Mouse (Mus musculus) heart, embryonic 12.5 days (tissue): ENCODE results near the gene Man2b2. TPM values are rescaled to one million over a fixed set of nuclear protein-coding genes. Genes with fewer than 3 reads are reported as not detected.
A peak's percentile ranks its signal among the peaks of the same experiment; 100 is the strongest.

Experiments
- ATAC-seq: fragments of 200-750 bp; cut with Nextera tagmentation; 2 replicates; pipeline ENCODE4 v1.8.0; 2017; ENCODE audit warnings: moderate TSS enrichment, moderate library complexity; ENCODE audit not compliant: insufficient number of reproducible peaks, low FRiP score
- H3K27ac ChIP-seq: fragments of 300-500 bp; sonication (generic); 2 replicates; pipeline ENCODE4 v1.5.1; 2016; ENCODE audit warnings: mild to moderate bottlenecking, moderate library complexity; ENCODE audit not compliant: poor library complexity, severe bottlenecking
- H3K27me3 ChIP-seq: fragments of 300-500 bp; sonication (generic); replicated peaks from 2 replicates; pipeline ENCODE4 v1.6.1; 2016; ENCODE audit warnings: mild to moderate bottlenecking, moderate library complexity
- H3K36me3 ChIP-seq: fragments of 300-500 bp; sonication (generic); 2 replicates; pipeline ENCODE4 v1.6.1; 2016; ENCODE audit warnings: mild to moderate bottlenecking, moderate library complexity
- H3K4me1 ChIP-seq: fragments of 300-500 bp; sonication (generic); replicated peaks from 2 replicates; pipeline ENCODE4 v1.6.1; 2016; ENCODE audit warnings: mild to moderate bottlenecking
- H3K4me2 ChIP-seq: fragments of 300-500 bp; sonication (generic); 2 replicates; pipeline ENCODE4 v1.6.1; 2016; ENCODE audit warnings: mild to moderate bottlenecking, moderate library complexity
- H3K4me3 ChIP-seq: fragments of 300-500 bp; sonication (generic); 2 replicates; pipeline ENCODE4 v1.5.1; 2016; ENCODE audit warnings: mild to moderate bottlenecking
- H3K9ac ChIP-seq: fragments of 300-500 bp; sonication (generic); 2 replicates; pipeline ENCODE4 v1.6.1; 2016; ENCODE audit warnings: mild to moderate bottlenecking, moderate library complexity
- H3K9me3 ChIP-seq: fragments of 300-500 bp; sonication (generic); replicated peaks from 2 replicates; pipeline ENCODE4 v1.6.1; 2016; ENCODE audit warnings: mild to moderate bottlenecking, moderate library complexity
- WGBS: fragments of 180-500 bp; shearing (Covaris S2); methylation state at CpG from one replicate; pipeline ENCODE4 v1.1.7; 2016; 5-methylcytosine and 5-hydroxymethylcytosine counted together
- polyA plus RNA-seq: library from polyadenylated mRNA; unstranded; fragments of >200 nt; fragmentation: Nextera tagmentation; extraction: Ambion mirVana; gene quantifications from 2 replicates; pipeline ENCODE4 v1.2.1, GENCODE M21; 2016

Man2b2 gene
- polyA plus RNA-seq, 1 experiment from 2014 or later = 19.7 TPM

GRCm38 (mm10) chr5:36831272-36831671, 819 bp upstream of the Man2b2 start:
- no peak for ATAC-seq

DNA sequence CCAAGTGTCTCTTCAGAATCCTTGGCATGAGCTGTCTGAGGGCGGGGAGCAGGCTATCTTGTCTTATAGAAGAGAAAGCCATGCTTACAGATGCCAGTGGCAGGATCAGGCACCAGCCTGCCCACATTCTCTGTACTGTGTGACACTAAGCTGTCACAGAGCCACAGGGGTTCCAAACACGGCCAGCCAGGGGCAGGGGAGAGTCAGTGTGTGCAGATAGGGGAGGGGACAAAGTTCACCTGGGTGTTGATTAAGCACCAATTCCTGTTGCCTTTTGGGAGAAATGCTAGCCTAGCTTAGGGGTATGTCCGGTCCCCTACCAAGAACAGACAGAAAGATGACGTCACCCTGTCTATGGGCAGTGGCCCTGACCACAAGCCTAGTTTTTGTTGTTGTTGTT, 1.4 kb downstream of the Man2b2 start:
- Histone ChIP-seq H3K4me2 (no peak overlapping the region), H3K27ac (no peak overlapping the region), H3K4me3 (no peak overlapping the region), H3K9me3 (no peaks in the 10 kb centered on the region), H3K36me3 (peaks cover 30% of the 10 kb centered on the region), H3K27me3 (peaks cover 2% of the 10 kb centered on the region; the same call in 1 of the 2 replicates), H3K4me1 (0 out of 2 replicates have a peak, but pooled peaks cover 11% of the 10 kb centered on the region), H3K9ac (no peak overlapping the region)
- WGBS = 75% methylated on average over 4 of the region's 4 CpGs
- ATAC-seq = no peak

More at GRCm38 (mm10) chr5:36831272-36831671, 819 bp upstream of the Man2b2 start:
- Histone ChIP-seq H3K4me2 (0 out of 2 replicates have a peak overlapping the region, but pooled peaks have one; percentile 74), H3K9me3 (no peaks in the 10 kb centered on the region), H3K27me3 (peaks cover 3% of the 10 kb centered on the region; the same call in 1 of the 2 replicates), H3K27ac (no peak overlapping the region), H3K4me3 (no peak overlapping the region), H3K4me1 (0 out of 2 replicates have a peak, but pooled peaks cover 11% of the 10 kb centered on the region), H3K9ac (no peak overlapping the region), H3K36me3 (peaks cover 16% of the 10 kb centered on the region)
- 59% methylated on average over 7 of the region's 7 CpGs for WGBS

DNA sequence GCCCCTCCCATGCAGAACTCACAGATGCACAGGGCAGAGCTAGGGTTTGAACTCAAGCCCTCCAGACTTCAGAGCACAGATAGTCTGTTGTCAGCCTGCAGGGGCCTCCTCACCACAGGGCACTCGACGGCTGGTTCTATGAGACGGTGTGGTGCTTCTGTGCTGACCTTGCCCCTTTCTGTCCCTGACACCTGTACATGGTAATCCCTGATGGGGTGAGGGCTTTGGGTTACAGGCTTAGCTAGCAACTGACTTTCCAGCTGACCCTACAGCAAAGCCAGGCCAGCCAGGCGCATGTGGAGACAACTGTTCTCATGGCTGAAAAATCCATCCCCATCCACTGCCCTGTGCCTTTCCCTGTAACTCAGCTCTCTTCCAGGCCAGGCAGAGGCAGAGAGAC, 7.5 kb downstream of the Man2b2 start:
- WGBS = 86% methylated on average over 4 of the region's 4 CpGs
- Histone ChIP-seq H3K4me1 (no peaks in the 10 kb centered on the region), H3K4me2 (no peak overlapping the region), H3K9ac (no peak overlapping the region), H3K4me3 (no peak overlapping the region), H3K36me3 (peaks cover 76% of the 10 kb centered on the region), H3K27me3 (no peaks in the 10 kb centered on the region), H3K9me3 (no peaks in the 10 kb centered on the region), H3K27ac (no peak overlapping the region)
- no peak for ATAC-seq

DNA sequence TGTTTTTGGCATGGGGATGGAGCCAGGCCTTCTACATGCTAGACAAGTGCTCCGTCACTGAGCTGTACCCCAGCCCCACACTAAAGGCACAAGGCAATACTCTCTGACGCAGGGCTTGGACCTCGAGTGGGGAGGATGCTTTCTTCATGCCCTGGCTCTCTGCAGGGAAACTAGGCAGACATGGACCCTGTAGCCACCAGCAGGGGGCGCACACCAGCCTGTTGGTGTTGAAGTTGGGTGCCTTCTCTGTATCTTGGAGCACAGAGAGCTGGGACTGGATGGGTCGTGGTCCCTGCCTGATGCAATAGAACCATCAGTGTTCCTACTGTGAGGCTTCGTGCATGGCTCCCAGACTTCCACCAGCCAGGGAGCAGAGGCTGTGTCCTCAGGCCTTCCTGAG, 10.3 kb downstream of the Man2b2 start:
- Histone ChIP-seq H3K9me3 (no peaks in the 10 kb centered on the region), H3K27me3 (no peaks in the 10 kb centered on the region), H3K27ac (no peak overlapping the region), H3K4me2 (no peak overlapping the region), H3K9ac (no peak overlapping the region), H3K4me1 (no peaks in the 10 kb centered on the region), H3K4me3 (no peak overlapping the region), H3K36me3 (peaks cover 64% of the 10 kb centered on the region)
- no peak for ATAC-seq
- whole genome bisulfite sequencing = 36% methylated on average over 6 of the region's 6 CpGs

DNA sequence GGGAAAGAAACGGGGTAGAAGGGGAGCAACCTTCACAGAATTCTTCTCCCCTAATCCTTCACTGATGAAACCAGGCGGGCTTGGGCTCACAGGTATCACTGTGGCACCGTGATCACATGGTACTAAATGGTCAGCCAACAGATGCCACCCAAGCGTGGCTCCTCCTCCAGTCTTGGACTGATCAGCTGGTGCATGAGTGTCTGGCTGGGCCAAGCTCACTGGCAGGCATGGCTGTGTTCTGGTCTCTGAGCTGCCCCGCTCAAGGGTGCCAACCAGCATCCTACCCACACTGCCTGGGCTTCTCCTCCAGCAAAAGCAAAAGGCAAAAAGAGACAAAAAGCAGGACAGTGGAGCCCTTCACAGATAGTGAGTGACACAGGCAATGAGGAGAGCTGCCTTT, 10.7 kb downstream of the Man2b2 start:
- Histone ChIP-seq H3K4me2 (no peak overlapping the region), H3K9ac (no peak overlapping the region), H3K27ac (no peak overlapping the region), H3K27me3 (no peaks in the 10 kb centered on the region), H3K36me3 (peaks cover 66% of the 10 kb centered on the region), H3K4me1 (no peaks in the 10 kb centered on the region), H3K4me3 (no peak overlapping the region), H3K9me3 (no peaks in the 10 kb centered on the region)
- WGBS = 77% methylated on average over 5 of the region's 5 CpGs
- ATAC-seq = no peak

- H3K36me3 ChIP-seq = peaks cover 57% of the 10 kb centered on the region
- no peak overlapping the region for H3K4me2 ChIP-seq
- no peak overlapping the region for H3K27ac ChIP-seq
- no peaks in the 10 kb centered on the region for H3K4me1 ChIP-seq
- no peak for ATAC-seq
- H3K9ac ChIP-seq = no peak overlapping the region
- H3K4me3 ChIP-seq = no peak overlapping the region
- 61% methylated on average over 3 of the region's 3 CpGs for WGBS
- no peaks in the 10 kb centered on the region for H3K9me3 ChIP-seq
- no peaks in the 10 kb centered on the region for H3K27me3 ChIP-seq
Observed at GRCm38 (mm10) chr5:36817738-36818137, 12.7 kb downstream of the Man2b2 start.

- peaks cover 44% of the 10 kb centered on the region for H3K36me3 ChIP-seq
- H3K27ac ChIP-seq = no peak overlapping the region
- WGBS = 67% methylated on average over 6 of the region's 6 CpGs
- ATAC-seq = no peak
- H3K4me1 ChIP-seq = no peaks in the 10 kb centered on the region
- no peak overlapping the region for H3K9ac ChIP-seq
- no peaks in the 10 kb centered on the region for H3K9me3 ChIP-seq
- no peak overlapping the region for H3K4me3 ChIP-seq
- H3K27me3 ChIP-seq = no peaks in the 10 kb centered on the region
- H3K4me2 ChIP-seq = no peak overlapping the region
Observed at GRCm38 (mm10) chr5:36814554-36814953, 15.9 kb downstream of the Man2b2 start.

DNA sequence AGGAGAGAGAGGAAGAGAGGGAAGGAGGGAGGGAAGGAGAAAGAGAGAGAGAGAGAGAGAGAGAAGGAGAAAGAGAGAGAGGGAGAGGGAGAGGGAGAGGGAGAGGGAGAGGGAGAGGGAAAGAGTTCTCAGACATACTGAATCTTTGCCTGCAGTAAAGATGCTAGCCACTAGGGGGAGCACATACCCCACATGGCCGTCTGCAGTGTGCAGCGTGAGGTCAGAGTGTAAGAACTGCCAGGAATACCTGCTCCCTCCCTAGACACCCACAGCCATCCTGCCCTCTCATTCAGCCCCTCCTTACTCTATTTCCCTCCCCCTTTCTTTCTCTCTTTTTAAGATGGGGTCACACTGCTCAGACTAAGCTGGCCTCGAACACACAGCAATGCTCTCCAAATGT, 19.0 kb downstream of the Man2b2 start:
- 28% methylated on average over 3 of the region's 3 CpGs for WGBS
- ATAC-seq = 0 out of 2 replicates have a peak, but pooled peaks have one; percentile 43

GRCm38 (mm10) chr5:36810634-36811033, 19.8 kb downstream of the Man2b2 start:
- Histone ChIP-seq H3K36me3 (peaks cover 22% of the 10 kb centered on the region), H3K4me2 (no peak overlapping the region), H3K4me3 (no peak overlapping the region), H3K4me1 (peaks cover 6% of the 10 kb centered on the region), H3K27me3 (no peaks in the 10 kb centered on the region), H3K9me3 (no peaks in the 10 kb centered on the region), H3K27ac (no peak overlapping the region), H3K9ac (no peak overlapping the region)
- 82% methylated on average over 3 of the region's 3 CpGs for WGBS
- ATAC-seq = no peak

More for the DNA sequence above, 19.0 kb downstream of the Man2b2 start:
- peaks cover 25% of the 10 kb centered on the region for H3K36me3 ChIP-seq
- no peak overlapping the region for H3K4me3 ChIP-seq
- peaks cover 6% of the 10 kb centered on the region for H3K4me1 ChIP-seq
- H3K4me2 ChIP-seq = no peak overlapping the region
- no peaks in the 10 kb centered on the region for H3K27me3 ChIP-seq
- no peak overlapping the region for H3K9ac ChIP-seq
- H3K27ac ChIP-seq = no peak overlapping the region
- H3K9me3 ChIP-seq = no peaks in the 10 kb centered on the region

DNA sequence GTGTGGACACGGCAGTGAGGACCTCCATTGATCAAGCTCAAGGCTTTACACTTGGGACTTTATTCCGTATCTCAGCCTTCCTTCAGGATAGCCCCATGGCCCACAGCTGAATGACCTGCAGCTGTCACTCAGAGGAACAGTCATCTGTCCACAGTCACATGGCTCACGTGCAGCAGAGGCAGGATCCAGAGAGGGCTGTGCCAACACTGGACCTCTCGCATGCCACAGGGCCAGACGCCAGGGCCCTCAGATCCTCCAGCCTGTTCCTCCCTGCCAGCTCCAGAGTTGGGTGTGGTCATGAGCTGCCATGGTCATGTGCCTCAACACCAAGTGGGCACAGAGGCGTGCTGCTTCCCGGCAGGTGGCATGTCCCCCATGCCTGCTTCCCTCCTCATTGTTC, 21.3 kb downstream of the Man2b2 start:
- ATAC-seq = no peak
- H3K36me3 ChIP-seq = peaks cover 11% of the 10 kb centered on the region; the same call in 1 of the 2 replicates

GRCm38 (mm10) chr5:36807106-36807505, 23.3 kb downstream of the Man2b2 start:
- no peaks in the 10 kb centered on the region; the same call in 1 of the 2 replicates for H3K27me3 ChIP-seq
- ATAC-seq = no peak
- 0 out of 2 replicates have a peak, but pooled peaks cover 5% of the 10 kb centered on the region for H3K36me3 ChIP-seq
- H3K27ac ChIP-seq = no peak overlapping the region
- peaks cover 6% of the 10 kb centered on the region for H3K4me1 ChIP-seq
- no peak overlapping the region for H3K9ac ChIP-seq
- no peaks in the 10 kb centered on the region for H3K9me3 ChIP-seq
- H3K4me2 ChIP-seq = no peak overlapping the region
- H3K4me3 ChIP-seq = no peak overlapping the region
- 12% methylated on average over 5 of the region's 5 CpGs for WGBS

More for the DNA sequence above, 21.3 kb downstream of the Man2b2 start:
- Histone ChIP-seq H3K27me3 (no peaks in the 10 kb centered on the region), H3K27ac (no peak overlapping the region), H3K9me3 (no peaks in the 10 kb centered on the region), H3K4me1 (peaks cover 6% of the 10 kb centered on the region), H3K9ac (no peak overlapping the region), H3K4me3 (no peak overlapping the region), H3K4me2 (no peak overlapping the region)
- WGBS = 82% methylated on average over 7 of the region's 7 CpGs

GRCm38 (mm10) chr5:36797291-36797690, 33.2 kb downstream of the Man2b2 start:
- WGBS = 54% methylated on average over 8 of the region's 8 CpGs
- Histone ChIP-seq H3K4me3 (peak overlapping the region; percentile 89; the same call in 1 of the 2 replicates), H3K27ac (no peak overlapping the region), H3K4me2 (peak overlapping the region; percentile 72), H3K36me3 (peaks cover 14% of the 10 kb centered on the region), H3K4me1 (peaks cover 14% of the 10 kb centered on the region), H3K27me3 (peaks cover 7% of the 10 kb centered on the region; the same call in 1 of the 2 replicates), H3K9ac (peak overlapping the region; percentile 59; the same call in 1 of the 2 replicates), H3K9me3 (no peaks in the 10 kb centered on the region)
- no peak for ATAC-seq
